Mouse (Mus musculus) forebrain, embryonic 15.5 days (tissue): Measurements from ENCODE around the gene Sdhaf3. TPM values are rescaled to one million over a fixed set of nuclear protein-coding genes. Genes with fewer than 3 reads are reported as not detected.

Source experiments
- ATAC-seq: fragments of 200-750 bp; cut with Nextera tagmentation; replicated peaks from 2 replicates; pipeline ENCODE4 v1.8.0; 2017; ENCODE audit warnings: mild to moderate bottlenecking, moderate TSS enrichment, moderate library complexity
- H3K27ac ChIP-seq: fragments of 300-500 bp; sonication (generic); replicated peaks from 2 replicates; pipeline ENCODE4 v1.5.1; 2015; ENCODE audit warnings: mild to moderate bottlenecking, inconsistent platforms
- H3K27me3 ChIP-seq: fragments of 300-500 bp; sonication (generic); 2 replicates; pipeline ENCODE4 v1.6.1; 2015; ENCODE audit warnings: inconsistent platforms
- H3K36me3 ChIP-seq: fragments of 300-500 bp; sonication (generic); 2 replicates; pipeline ENCODE4 v1.6.1; 2015; ENCODE audit warnings: mild to moderate bottlenecking, inconsistent platforms
- H3K4me1 ChIP-seq: fragments of 300-500 bp; sonication (generic); 2 replicates; pipeline ENCODE4 v1.6.1; 2015; ENCODE audit warnings: inconsistent platforms
- H3K4me2 ChIP-seq: fragments of 300-500 bp; sonication (generic); replicated peaks from 2 replicates; pipeline ENCODE4 v1.6.1; 2015; ENCODE audit warnings: mild to moderate bottlenecking, inconsistent platforms
- H3K4me3 ChIP-seq: fragments of 300-500 bp; sonication (generic); 2 replicates; pipeline ENCODE4 v1.5.1; 2015; ENCODE audit warnings: mild to moderate bottlenecking, inconsistent platforms
- H3K9ac ChIP-seq: fragments of 300-500 bp; sonication (generic); replicated peaks from 2 replicates; pipeline ENCODE4 v1.6.1; 2015; ENCODE audit warnings: mild to moderate bottlenecking, inconsistent platforms
- H3K9me3 ChIP-seq: fragments of 300-500 bp; sonication (generic); 2 replicates; pipeline ENCODE4 v1.6.1; 2016; ENCODE audit warnings: inconsistent platforms
- WGBS: fragments of 180-500 bp; shearing (Covaris S2); methylation state at CpG from one replicate; pipeline ENCODE4 v1.1.7; 2015; ENCODE audit warnings: mixed read lengths; 5-methylcytosine and 5-hydroxymethylcytosine counted together
- polyA plus RNA-seq: library from polyadenylated mRNA; unstranded; fragments of >200 nt; fragmentation: Nextera tagmentation; extraction: Ambion mirVana; gene quantifications from 2 replicates; pipeline ENCODE4 v1.2.1, GENCODE M21; 2015

The Sdhaf3 gene
- polyA plus RNA-seq = 6.1 and 6.9 TPM in 2 replicates

- under 1% methylated on average over 52 of the region's 52 CpGs for WGBS
These were observed at the start of gene Sdhaf3 for GRCm38 (mm10) chr6:6955764-6956561. TSS of gene Sdhaf3 (plus strand) at chr6:6956004.

GRCm38 (mm10) chr6:6909586-6909985 is 46.2 kb upstream of the Sdhaf3 start:
- H3K4me1 ChIP-seq = no peaks in the 10 kb centered on the region
- H3K36me3 ChIP-seq = no peaks in the 10 kb centered on the region
- H3K4me2 ChIP-seq = no peak overlapping the region
- no peak for ATAC-seq
- no peak overlapping the region for H3K9ac ChIP-seq
- no peaks in the 10 kb centered on the region for H3K27me3 ChIP-seq
- H3K4me3 ChIP-seq = no peak overlapping the region
- no peak overlapping the region for H3K27ac ChIP-seq
- H3K9me3 ChIP-seq = no peaks in the 10 kb centered on the region
- 57% methylated on average over 8 of the region's 8 CpGs for WGBS

More at GRCm38 (mm10) chr6:6955764-6956561, at the start of gene Sdhaf3:
- ATAC-seq = peak; percentile 99
- no peaks in the 10 kb centered on the region for H3K9me3 ChIP-seq
- H3K4me1 ChIP-seq = peaks cover 12% of the 10 kb centered on the region
- H3K4me2 ChIP-seq = peak within 1 kb of the TSS; percentile 73
- no peaks in the 10 kb centered on the region for H3K27me3 ChIP-seq
- H3K4me3 ChIP-seq = peak within 1 kb of the TSS; percentile 76
- H3K36me3 ChIP-seq = no peaks in the 10 kb centered on the region
- peak within 1 kb of the TSS; percentile 77 for H3K27ac ChIP-seq
- peak within 1 kb of the TSS; percentile 68 for H3K9ac ChIP-seq

GRCm38 (mm10) chr6:6914304-6914703 is 41.5 kb upstream of the Sdhaf3 start:
- ATAC-seq = no peak
- WGBS = 86% methylated on average over 1 of the region's 1 CpGs

GRCm38 (mm10) chr6:6914849-6915525 is 40.8 kb upstream of the Sdhaf3 start:
- ATAC-seq = peak; percentile 82
- no peaks in the 10 kb centered on the region for H3K9me3 ChIP-seq
- H3K4me2 ChIP-seq = no peak overlapping the region
- H3K4me1 ChIP-seq = no peaks in the 10 kb centered on the region
- no peak overlapping the region for H3K4me3 ChIP-seq
- H3K27ac ChIP-seq = no peak overlapping the region
- H3K36me3 ChIP-seq = no peaks in the 10 kb centered on the region
- no peaks in the 10 kb centered on the region for H3K27me3 ChIP-seq
- WGBS = 29% methylated on average over 5 of the region's 5 CpGs
- H3K9ac ChIP-seq = no peak overlapping the region

More at GRCm38 (mm10) chr6:6914304-6914703, 41.5 kb upstream of the Sdhaf3 start:
- Histone ChIP-seq H3K36me3 (no peaks in the 10 kb centered on the region), H3K4me3 (no peak overlapping the region), H3K9ac (no peak overlapping the region), H3K27me3 (no peaks in the 10 kb centered on the region), H3K27ac (no peak overlapping the region), H3K9me3 (no peaks in the 10 kb centered on the region), H3K4me2 (no peak overlapping the region), H3K4me1 (no peaks in the 10 kb centered on the region)

- no peaks in the 10 kb centered on the region for H3K4me1 ChIP-seq
- no peaks in the 10 kb centered on the region for H3K9me3 ChIP-seq
- WGBS = 60% methylated on average over 9 of the region's 9 CpGs
- peak; percentile 16; the same call in 1 of the 2 replicates for ATAC-seq
- H3K4me3 ChIP-seq = no peak overlapping the region
- H3K9ac ChIP-seq = no peak overlapping the region
- H3K27ac ChIP-seq = no peak overlapping the region
- H3K36me3 ChIP-seq = no peaks in the 10 kb centered on the region
- H3K4me2 ChIP-seq = no peak overlapping the region
- no peaks in the 10 kb centered on the region for H3K27me3 ChIP-seq
These were observed 40.3 kb upstream of the Sdhaf3 start for GRCm38 (mm10) chr6:6915526-6915915.

GRCm38 (mm10) chr6:6917334-6917733 is 38.5 kb upstream of the Sdhaf3 start:
- no peaks in the 10 kb centered on the region for H3K36me3 ChIP-seq
- H3K27ac ChIP-seq = no peak overlapping the region
- H3K27me3 ChIP-seq = no peaks in the 10 kb centered on the region
- no peaks in the 10 kb centered on the region for H3K4me1 ChIP-seq
- H3K4me2 ChIP-seq = no peak overlapping the region
- H3K4me3 ChIP-seq = no peak overlapping the region
- no peak overlapping the region for H3K9ac ChIP-seq
- ATAC-seq = no peak
- no peaks in the 10 kb centered on the region for H3K9me3 ChIP-seq
- 93% methylated on average over 4 of the region's 4 CpGs for WGBS

GRCm38 (mm10) chr6:6925264-6925663 is 30.5 kb upstream of the Sdhaf3 start:
- Histone ChIP-seq H3K4me3 (no peak overlapping the region), H3K27me3 (no peaks in the 10 kb centered on the region), H3K9me3 (no peaks in the 10 kb centered on the region), H3K4me1 (no peaks in the 10 kb centered on the region), H3K9ac (no peak overlapping the region), H3K27ac (no peak overlapping the region), H3K36me3 (no peaks in the 10 kb centered on the region), H3K4me2 (no peak overlapping the region)
- 38% methylated on average over 1 of the region's 1 CpGs for WGBS
- no peak for ATAC-seq

- no peak for ATAC-seq
- no peaks in the 10 kb centered on the region for H3K4me1 ChIP-seq
- H3K4me2 ChIP-seq = no peak overlapping the region
- H3K9me3 ChIP-seq = no peaks in the 10 kb centered on the region
- no peak overlapping the region for H3K27ac ChIP-seq
- H3K36me3 ChIP-seq = no peaks in the 10 kb centered on the region
- no peaks in the 10 kb centered on the region for H3K27me3 ChIP-seq
- no peak overlapping the region for H3K9ac ChIP-seq
- no peak overlapping the region for H3K4me3 ChIP-seq
- WGBS = 83% methylated on average over 4 of the region's 4 CpGs
These were observed 25.0 kb upstream of the Sdhaf3 start for GRCm38 (mm10) chr6:6930831-6931230.

GRCm38 (mm10) chr6:6931507-6931906 is 24.3 kb upstream of the Sdhaf3 start:
- H3K4me1 ChIP-seq = no peaks in the 10 kb centered on the region
- 89% methylated on average over 4 of the region's 4 CpGs for WGBS

GRCm38 (mm10) chr6:6940845-6941244 is 15.0 kb upstream of the Sdhaf3 start:
- ATAC-seq = no peak
- Histone ChIP-seq H3K4me2 (no peak overlapping the region), H3K27ac (no peak overlapping the region), H3K4me3 (no peak overlapping the region), H3K36me3 (no peaks in the 10 kb centered on the region), H3K9ac (no peak overlapping the region), H3K27me3 (no peaks in the 10 kb centered on the region), H3K9me3 (no peaks in the 10 kb centered on the region), H3K4me1 (no peaks in the 10 kb centered on the region)
- WGBS = 72% methylated on average over 2 of the region's 2 CpGs

More at GRCm38 (mm10) chr6:6931507-6931906, 24.3 kb upstream of the Sdhaf3 start:
- H3K9me3 ChIP-seq = no peaks in the 10 kb centered on the region
- H3K4me3 ChIP-seq = no peak overlapping the region
- no peak overlapping the region for H3K9ac ChIP-seq
- H3K27ac ChIP-seq = no peak overlapping the region
- ATAC-seq = no peak
- H3K4me2 ChIP-seq = no peak overlapping the region
- H3K27me3 ChIP-seq = no peaks in the 10 kb centered on the region
- no peaks in the 10 kb centered on the region for H3K36me3 ChIP-seq

- Histone ChIP-seq H3K4me3 (no peak overlapping the region), H3K4me2 (no peak overlapping the region), H3K4me1 (no peaks in the 10 kb centered on the region), H3K27ac (no peak overlapping the region), H3K36me3 (no peaks in the 10 kb centered on the region), H3K27me3 (no peaks in the 10 kb centered on the region), H3K9me3 (no peaks in the 10 kb centered on the region), H3K9ac (no peak overlapping the region)
- ATAC-seq = no peak
- WGBS = 50% methylated on average over 6 of the region's 6 CpGs
These were observed 13.0 kb upstream of the Sdhaf3 start for GRCm38 (mm10) chr6:6942813-6943212.

- no peaks in the 10 kb centered on the region for H3K36me3 ChIP-seq
- H3K27ac ChIP-seq = no peak overlapping the region
- no peak for ATAC-seq
- 46% methylated on average over 1 of the region's 1 CpGs for WGBS
- no peaks in the 10 kb centered on the region for H3K4me1 ChIP-seq
- H3K4me3 ChIP-seq = no peak overlapping the region
- no peaks in the 10 kb centered on the region for H3K9me3 ChIP-seq
- H3K9ac ChIP-seq = no peak overlapping the region
- no peaks in the 10 kb centered on the region for H3K27me3 ChIP-seq
- no peak overlapping the region for H3K4me2 ChIP-seq
These were observed 8.2 kb upstream of the Sdhaf3 start for GRCm38 (mm10) chr6:6947650-6948049.
